Mouse (Mus musculus) testis, adult 2 months (tissue): Measurements from ENCODE around the gene Serpina3j.

Experiments
- CTCF ChIP-seq: fragments of 200-500 bp; IDR thresholded peaks from 2 replicates; pipeline ENCODE4 v1.5.1; 2012; ENCODE audit warnings: low read depth, mild to moderate bottlenecking, inconsistent platforms, low read length, moderate library complexity; ENCODE audit not compliant: control insufficient read depth, insufficient read depth, insufficient replicate concordance
- POLR2A ChIP-seq: fragments of 200-500 bp; IDR thresholded peaks from 2 replicates; pipeline ENCODE4 v1.6.1; 2012; ENCODE audit warnings: low read depth, mild to moderate bottlenecking, inconsistent platforms, low read length, moderate library complexity; ENCODE audit not compliant: control insufficient read depth

GRCm38 (mm10) chr12:104279056-104279435 lies 35.3 kb upstream of the Serpina3j start:
- TF ChIP-seq CTCF (no peak), POLR2A (no peak)
